Mouse (Mus musculus) frontal cortex, adult 2 months (tissue): ENCODE measurements around the gene Cabp4. TPM values are rescaled to one million over a fixed set of nuclear protein-coding genes. Genes with fewer than 3 reads are reported as not detected.

Experiments
- DNase-seq, 2 experiments: peaks; one replicate each; pipeline ENCODE4 v3.0.0; 2022; ENCODE audit warnings: low spot score in 1 of 2; ENCODE audit errors: extremely low spot score in 1 of 2
- polyA plus RNA-seq: library from polyadenylated mRNA; depleted of rRNA; stranded (reverse); fragments of >200 nt; gene quantifications from 2 replicates; pipeline ENCODE4 v1.2.3, GENCODE M21; 2012; rRNA removed

Cabp4 gene
- polyA plus RNA-seq, 1 experiment = 0.12 TPM

DNA sequence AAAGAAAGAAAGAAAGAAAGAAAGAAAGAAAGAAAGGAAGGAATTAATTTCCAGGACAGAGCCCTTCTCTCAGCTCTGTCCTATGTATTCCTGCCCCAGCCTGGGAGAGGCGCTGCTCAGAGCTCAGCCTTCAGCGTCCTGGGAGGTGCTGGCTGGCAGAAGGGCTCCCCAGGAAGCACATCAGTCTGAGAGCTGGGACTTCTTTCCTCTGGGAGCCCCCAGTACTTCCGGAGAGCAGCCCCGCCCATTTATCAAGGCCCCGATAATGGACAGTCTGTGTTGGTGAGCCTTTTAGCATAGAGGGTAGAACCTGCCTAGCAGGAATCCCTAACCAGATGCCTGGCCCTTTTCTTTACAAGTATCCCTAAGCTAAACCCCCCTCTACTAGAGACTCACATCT is 55.7 kb downstream of the Cabp4 start:
- DNase-seq = no peak

DNA sequence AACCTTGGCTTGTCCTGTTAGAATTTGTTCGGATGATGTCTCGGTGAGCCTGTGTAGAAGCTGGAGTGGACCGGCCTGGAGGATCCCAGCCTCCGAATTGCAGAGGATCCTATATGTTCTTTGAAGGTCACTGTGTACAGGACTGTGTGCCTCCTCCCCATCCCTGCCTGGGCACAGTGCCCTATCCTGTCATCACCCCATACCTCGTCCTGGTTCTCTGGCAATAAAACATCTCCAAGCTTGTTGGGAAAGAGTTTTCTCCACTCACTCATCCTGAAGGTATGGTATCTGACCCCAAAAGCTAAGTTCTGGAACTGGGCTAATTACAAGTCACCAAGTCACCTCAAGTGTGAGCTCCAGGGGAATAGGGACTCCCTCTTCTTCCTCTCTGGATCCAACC is 56.7 kb downstream of the Cabp4 start:
- no peak for DNase-seq

DNA sequence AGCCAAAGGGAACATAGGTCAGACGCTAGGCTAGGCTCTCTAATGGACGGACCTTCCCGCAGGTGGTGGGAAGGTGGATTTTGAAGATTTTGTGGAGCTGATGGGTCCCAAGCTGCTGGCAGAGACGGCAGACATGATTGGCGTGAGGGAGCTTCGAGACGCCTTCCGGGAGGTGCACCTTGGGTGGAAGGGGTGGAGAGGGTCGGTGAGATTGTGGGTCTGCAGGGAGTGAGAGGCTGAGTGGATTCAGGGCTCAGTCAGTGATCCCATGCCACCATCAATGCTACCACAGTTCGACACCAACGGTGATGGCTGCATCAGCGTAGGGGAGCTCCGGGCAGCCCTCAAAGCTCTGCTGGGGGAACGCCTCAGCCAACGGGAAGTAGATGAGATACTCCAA is 57.7 kb downstream of the Cabp4 start:
- DNase-seq = no peak

Other genes with a start within 250 kb of the Cabp4 start
- gene Tcirg1, start 236.9 kb downstream of the Cabp4 start, polyA plus RNA-seq = 45.5 and 48.1 TPM in 2 replicates
- gene Ndufs8, start 231.3 kb downstream of the Cabp4 start, polyA plus RNA-seq = 283 and 291 TPM in 2 replicates
- gene Aldh3b1, start 214.2 kb downstream of the Cabp4 start, polyA plus RNA-seq = 7.9 and 8.5 TPM in 2 replicates
- gene Unc93b1, start 208.8 kb downstream of the Cabp4 start, polyA plus RNA-seq = 31.5 and 34.7 TPM in 2 replicates
- gene Aldh3b3, start 185.4 kb downstream of the Cabp4 start, polyA plus RNA-seq = 0.38 and 0.58 TPM in 2 replicates
- gene Aldh3b2, start 171.7 kb downstream of the Cabp4 start, polyA plus RNA-seq = 3.5 and 3.6 TPM in 2 replicates
- 5.6 and 5.8 TPM in 2 replicates for gene Acy3, start 157.5 kb downstream of the Cabp4 start, polyA plus RNA-seq
- not detected in 2 replicates for gene Tbx10, start 151.3 kb downstream of the Cabp4 start, polyA plus RNA-seq
- 7.1 and 8.4 TPM in 2 replicates for gene Nudt8, start 143.5 kb downstream of the Cabp4 start, polyA plus RNA-seq
- 6.3 TPM in 2 replicates for gene Gm49405, start 143.4 kb downstream of the Cabp4 start, polyA plus RNA-seq
- 287 and 325 TPM in 2 replicates for gene Doc2g, start 140.7 kb downstream of the Cabp4 start, polyA plus RNA-seq
- gene Ndufv1, start 131.2 kb downstream of the Cabp4 start, polyA plus RNA-seq = 248 and 270 TPM in 2 replicates
- gene Gstp1, start 106.0 kb downstream of the Cabp4 start, polyA plus RNA-seq = 454 and 506 TPM in 2 replicates
- gene Gstp2, start 98.0 kb downstream of the Cabp4 start, polyA plus RNA-seq = 5.1 and 14.7 TPM in 2 replicates
- gene Gstp3, start 84.5 kb downstream of the Cabp4 start, polyA plus RNA-seq = not detected in 2 replicates
- gene Cabp2, start 62.5 kb downstream of the Cabp4 start, polyA plus RNA-seq = not detected in 2 replicates
- 50.3 and 58.5 TPM in 2 replicates for gene Cdk2ap2, start 46.9 kb downstream of the Cabp4 start, polyA plus RNA-seq
- gene Pitpnm1, start 44.0 kb downstream of the Cabp4 start, polyA plus RNA-seq = 290 and 305 TPM in 2 replicates
- gene Aip, start 18.2 kb downstream of the Cabp4 start, polyA plus RNA-seq = 162 and 174 TPM in 2 replicates
- 0.06 and 0.11 TPM in 2 replicates for gene Gpr152, start 4.2 kb downstream of the Cabp4 start, polyA plus RNA-seq
- gene Coro1b, start 4.6 kb upstream of the Cabp4 start, polyA plus RNA-seq = 183 and 225 TPM in 2 replicates
- gene Ptprcap, start 9.6 kb upstream of the Cabp4 start, polyA plus RNA-seq = 1.9 and 2.3 TPM in 2 replicates
- 82.4 and 85.6 TPM in 2 replicates for gene Rps6kb2, start 19.3 kb upstream of the Cabp4 start, polyA plus RNA-seq
- gene Carns1, start 31.4 kb upstream of the Cabp4 start, polyA plus RNA-seq = 10.7 and 14.3 TPM in 2 replicates
- gene Tbc1d10c, start 47.3 kb upstream of the Cabp4 start, polyA plus RNA-seq = 2.6 and 3.3 TPM in 2 replicates
- gene Ppp1ca, start 48.0 kb upstream of the Cabp4 start, polyA plus RNA-seq = 347 and 379 TPM in 2 replicates
- gene Rad9a, start 57.6 kb upstream of the Cabp4 start, polyA plus RNA-seq = 18.4 and 19.3 TPM in 2 replicates
- 3.9 and 4.5 TPM in 2 replicates for gene Clcf1, start 70.2 kb upstream of the Cabp4 start, polyA plus RNA-seq
- gene AC109138.7, start 70.3 kb upstream of the Cabp4 start, polyA plus RNA-seq = not detected in 2 replicates
- 35.0 and 39.4 TPM in 2 replicates for gene Pold4, start 87.9 kb upstream of the Cabp4 start, polyA plus RNA-seq
- gene Ssh3, start 125.1 kb upstream of the Cabp4 start, polyA plus RNA-seq = 98.6 and 106 TPM in 2 replicates
- 73.1 and 77.0 TPM in 2 replicates for gene Ankrd13d, start 139.1 kb upstream of the Cabp4 start, polyA plus RNA-seq
- gene Grk2, start 162.2 kb upstream of the Cabp4 start, polyA plus RNA-seq = 183 and 199 TPM in 2 replicates